Mouse (Mus musculus): ENCODE measurements around the gene Olfr201. TPM values are rescaled to one million over a fixed set of nuclear protein-coding genes. Genes with fewer than 3 reads are reported as not detected.

Gene Olfr201
- not detected for total RNA-seq (2023)

GRCm38 (mm10) chr16:59272532-59272931 is at the start of gene Olfr201:
Olfr201 (minus strand) TSS chr16:59272632.

GRCm38 (mm10) chr16:59318148-59318547 is 45.7 kb upstream of the Olfr201 start, which contains the start of gene Olfr204:
Olfr204 (minus strand) TSS chr16:59318248.

GRCm38 (mm10) chr16:59298581-59298980 is 26.1 kb upstream of the Olfr201 start, which contains the start of gene Olfr203:
Olfr203 (plus strand) TSS chr16:59298881.

GRCm38 (mm10) chr16:59286693-59287092 is 14.3 kb upstream of the Olfr201 start, which contains the start of gene Olfr202:
Olfr202 (minus strand) TSS chr16:59286793.

GRCm38 (mm10) chr16:59219667-59220066 is 52.8 kb downstream of the Olfr201 start, which contains the start of gene Olfr199:
Olfr199 (minus strand) TSS chr16:59219767.

Other genes starting within 250 kb of the Olfr201 start
- gene Olfr186, start 242.3 kb downstream of the Olfr201 start, total RNA-seq (2023): not detected
- not detected for gene Olfr187, start 232.9 kb downstream of the Olfr201 start, total RNA-seq (2023)
- not detected for gene Olfr190, start 194.6 kb downstream of the Olfr201 start, total RNA-seq (2023)
- not detected for gene Olfr191, start 182.8 kb downstream of the Olfr201 start, total RNA-seq (2023)
- gene Olfr193, start 160.8 kb downstream of the Olfr201 start, total RNA-seq (2023): not detected
- gene Olfr194, start 151.6 kb downstream of the Olfr201 start, total RNA-seq (2023): not detected
- gene Olfr195, start 125.6 kb downstream of the Olfr201 start, total RNA-seq (2023): not detected
- gene Olfr196, start 102.2 kb downstream of the Olfr201 start, total RNA-seq (2023): not detected
- not detected for gene Olfr198, start 69.1 kb downstream of the Olfr201 start, total RNA-seq (2023)
- not detected for gene Olfr199, start 52.9 kb downstream of the Olfr201 start, total RNA-seq (2023)
- gene Olfr202, start 14.2 kb upstream of the Olfr201 start, total RNA-seq (2023): not detected
- not detected for gene Olfr203, start 26.2 kb upstream of the Olfr201 start, total RNA-seq (2023)
- gene Olfr204, start 45.6 kb upstream of the Olfr201 start, total RNA-seq (2023): not detected
- gene Olfr205, start 58.5 kb upstream of the Olfr201 start, total RNA-seq (2023): not detected
- not detected for gene Olfr206, start 76.6 kb upstream of the Olfr201 start, total RNA-seq (2023)
- not detected for gene Olfr209, start 91.4 kb upstream of the Olfr201 start, total RNA-seq (2023)
- gene Gabrr3, start 134.7 kb upstream of the Olfr201 start, total RNA-seq (2023): not detected
- 10 to 100 TPM; 14.7 to 18.7 TPM for gene Riox2, start 199.1 kb upstream of the Olfr201 start, total RNA-seq (2023)